Mouse (Mus musculus) forebrain, embryonic 15.5 days (tissue): Measurements from ENCODE around the gene Iqschfp. TPM values are rescaled to one million over a fixed set of nuclear protein-coding genes. Genes with fewer than 3 reads are reported as not detected.

Source experiments
- ATAC-seq: fragments of 200-750 bp; cut with Nextera tagmentation; replicated peaks from 2 replicates; pipeline ENCODE4 v1.8.0; 2017; ENCODE audit warnings: mild to moderate bottlenecking, moderate TSS enrichment, moderate library complexity
- H3K27ac ChIP-seq: fragments of 300-500 bp; sonication (generic); replicated peaks from 2 replicates; pipeline ENCODE4 v1.5.1; 2015; ENCODE audit warnings: mild to moderate bottlenecking, inconsistent platforms
- H3K27me3 ChIP-seq: fragments of 300-500 bp; sonication (generic); 2 replicates; pipeline ENCODE4 v1.6.1; 2015; ENCODE audit warnings: inconsistent platforms
- H3K36me3 ChIP-seq: fragments of 300-500 bp; sonication (generic); 2 replicates; pipeline ENCODE4 v1.6.1; 2015; ENCODE audit warnings: mild to moderate bottlenecking, inconsistent platforms
- H3K4me1 ChIP-seq: fragments of 300-500 bp; sonication (generic); 2 replicates; pipeline ENCODE4 v1.6.1; 2015; ENCODE audit warnings: inconsistent platforms
- H3K4me2 ChIP-seq: fragments of 300-500 bp; sonication (generic); replicated peaks from 2 replicates; pipeline ENCODE4 v1.6.1; 2015; ENCODE audit warnings: mild to moderate bottlenecking, inconsistent platforms
- H3K4me3 ChIP-seq: fragments of 300-500 bp; sonication (generic); 2 replicates; pipeline ENCODE4 v1.5.1; 2015; ENCODE audit warnings: mild to moderate bottlenecking, inconsistent platforms
- H3K9ac ChIP-seq: fragments of 300-500 bp; sonication (generic); replicated peaks from 2 replicates; pipeline ENCODE4 v1.6.1; 2015; ENCODE audit warnings: mild to moderate bottlenecking, inconsistent platforms
- H3K9me3 ChIP-seq: fragments of 300-500 bp; sonication (generic); 2 replicates; pipeline ENCODE4 v1.6.1; 2016; ENCODE audit warnings: inconsistent platforms
- WGBS: fragments of 180-500 bp; shearing (Covaris S2); methylation state at CpG from one replicate; pipeline ENCODE4 v1.1.7; 2015; ENCODE audit warnings: mixed read lengths; 5-methylcytosine and 5-hydroxymethylcytosine counted together
- polyA plus RNA-seq: library from polyadenylated mRNA; unstranded; fragments of >200 nt; fragmentation: Nextera tagmentation; extraction: Ambion mirVana; gene quantifications from 2 replicates; pipeline ENCODE4 v1.2.1, GENCODE M21; 2015

The Iqschfp gene
- polyA plus RNA-seq, 1 experiment from 2014 or later: 3.3 TPM

DNA sequence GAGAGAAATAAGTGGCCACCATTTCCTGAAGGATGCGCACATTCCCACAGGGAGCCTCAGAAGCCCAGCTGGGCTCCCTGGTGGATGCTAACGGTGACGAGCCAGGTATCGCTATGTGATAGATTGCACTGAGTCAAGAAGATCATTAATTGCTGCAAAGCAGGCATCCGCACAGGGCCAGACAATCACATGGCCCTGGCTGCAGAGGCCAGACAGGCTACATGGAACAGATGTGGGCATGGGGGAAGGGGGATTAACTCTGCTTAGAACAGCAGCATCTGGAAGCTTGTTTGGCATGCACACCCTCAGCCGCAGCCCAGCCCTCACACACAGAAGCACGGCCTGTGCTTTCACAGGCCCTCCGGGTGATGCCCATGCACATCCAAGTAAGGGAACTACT lies 698.4 kb downstream of the Iqschfp start:
- WGBS: 67% methylated on average over 8 of the region's 8 CpGs
- no peaks in the 10 kb centered on the region for H3K36me3 ChIP-seq
- no peak overlapping the region for H3K9ac ChIP-seq
- no peak overlapping the region for H3K27ac ChIP-seq
- H3K27me3 ChIP-seq: no peaks in the 10 kb centered on the region
- ATAC-seq: no peak
- no peaks in the 10 kb centered on the region for H3K9me3 ChIP-seq
- no peak overlapping the region for H3K4me2 ChIP-seq
- H3K4me1 ChIP-seq: peaks cover 60% of the 10 kb centered on the region
- no peak overlapping the region for H3K4me3 ChIP-seq

DNA sequence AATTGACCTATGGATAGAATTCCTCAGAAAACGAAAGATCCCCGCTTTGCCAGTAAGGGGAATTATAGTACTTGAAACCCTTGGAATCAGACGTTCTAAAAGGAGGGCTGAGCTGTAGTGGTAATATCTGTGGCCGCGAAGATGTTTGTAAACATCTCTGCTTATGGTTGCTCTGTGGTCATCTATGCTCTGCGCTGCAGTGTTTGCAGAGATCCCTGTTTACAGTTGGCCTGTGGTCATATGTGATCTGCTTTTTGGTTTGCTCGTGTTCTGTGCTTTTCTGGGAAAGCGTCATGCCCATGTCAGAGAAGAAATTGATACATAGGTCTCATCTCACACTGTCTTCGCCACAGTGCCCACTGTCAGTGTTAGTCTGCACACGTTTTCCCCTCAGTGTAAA lies 700.5 kb downstream of the Iqschfp start:
- 88% methylated on average over 10 of the region's 10 CpGs for WGBS
- peaks cover 6% of the 10 kb centered on the region; the same call in 1 of the 2 replicates for H3K36me3 ChIP-seq
- no peak overlapping the region for H3K4me2 ChIP-seq
- H3K4me3 ChIP-seq: no peak overlapping the region
- no peak for ATAC-seq
- no peak overlapping the region for H3K9ac ChIP-seq
- H3K4me1 ChIP-seq: peaks cover 49% of the 10 kb centered on the region
- H3K9me3 ChIP-seq: no peaks in the 10 kb centered on the region
- H3K27ac ChIP-seq: peak overlapping the region; percentile 63; the same call in 1 of the 2 replicates
- no peaks in the 10 kb centered on the region for H3K27me3 ChIP-seq

DNA sequence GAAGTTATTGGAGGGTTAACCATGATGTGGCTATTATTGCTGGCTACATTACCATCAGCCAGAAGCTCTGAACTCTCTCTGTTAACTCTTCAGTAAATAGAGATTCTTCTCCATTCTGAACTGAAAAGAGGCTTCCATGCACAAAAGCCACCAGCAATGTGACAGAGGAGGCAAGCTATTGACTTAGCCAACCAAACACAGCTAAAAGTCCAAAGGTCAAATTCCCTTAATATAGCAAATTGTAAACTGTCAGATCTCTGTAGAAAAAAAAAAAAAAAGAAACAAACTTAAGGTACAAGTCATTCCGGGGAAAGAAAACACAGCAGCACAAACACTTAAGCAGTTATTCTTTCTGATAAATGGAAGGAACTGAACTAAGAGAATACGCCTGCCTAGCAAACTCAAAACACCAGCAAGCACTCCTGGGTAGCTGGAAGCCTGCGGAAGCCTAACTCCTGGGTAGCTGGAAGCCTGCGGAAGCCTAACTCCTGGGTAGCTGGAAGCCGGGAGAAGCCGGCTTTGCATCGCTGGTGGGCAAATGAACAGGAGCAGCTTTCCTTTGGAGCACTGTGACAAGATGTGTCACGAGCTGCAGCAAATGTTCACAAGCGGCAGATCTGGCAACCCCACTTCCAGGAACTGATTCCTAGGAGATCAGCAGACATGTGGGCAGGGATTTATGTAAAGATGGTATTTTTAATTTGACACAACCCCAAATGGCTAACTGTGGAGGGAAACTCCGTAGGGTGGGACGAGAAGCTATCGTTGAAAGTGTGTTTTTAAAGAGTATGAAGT lies 701.2 kb downstream of the Iqschfp start:
- WGBS: 58% methylated on average over 12 of the region's 12 CpGs
- Histone ChIP-seq H3K4me3 (no peak overlapping the region), H3K36me3 (peaks cover 6% of the 10 kb centered on the region; the same call in 1 of the 2 replicates), H3K9ac (0 out of 2 replicates have a peak overlapping the region, but pooled peaks have one; percentile 13), H3K27me3 (no peaks in the 10 kb centered on the region), H3K9me3 (no peaks in the 10 kb centered on the region), H3K4me2 (no peak overlapping the region), H3K27ac (peak overlapping the region; percentile 63), H3K4me1 (peaks cover 43% of the 10 kb centered on the region)
- no peak for ATAC-seq

DNA sequence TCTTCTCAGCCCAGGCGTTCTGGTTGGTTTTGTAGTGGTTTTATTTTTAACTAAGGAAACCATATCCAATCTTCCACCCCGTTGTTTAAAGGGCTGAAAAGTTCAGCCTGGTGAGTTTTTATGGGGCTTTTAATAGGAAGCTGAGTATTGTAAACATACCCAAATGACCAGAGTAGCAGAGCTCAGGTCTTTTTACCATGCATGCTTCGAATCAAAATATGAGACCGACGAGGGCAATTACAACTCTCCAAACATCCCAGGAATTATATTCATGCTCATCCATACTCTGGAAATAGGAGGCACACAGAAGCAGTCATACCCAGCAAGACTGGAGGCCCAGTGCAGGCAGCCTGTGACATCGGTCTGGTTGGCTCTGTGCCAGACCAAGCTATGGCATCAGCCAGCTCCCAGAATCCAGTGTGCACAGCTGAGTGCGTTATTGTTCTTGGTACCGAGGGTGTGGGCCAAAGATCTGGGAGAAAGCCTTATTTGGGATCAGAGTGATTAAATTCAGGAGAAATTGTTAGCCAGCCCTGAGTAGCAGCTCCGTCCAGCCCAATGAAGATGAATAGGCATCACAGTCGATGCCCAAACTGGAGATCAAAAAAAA lies 703.4 kb downstream of the Iqschfp start:
- no peak overlapping the region for H3K4me2 ChIP-seq
- no peak overlapping the region for H3K4me3 ChIP-seq
- H3K27ac ChIP-seq: peak overlapping the region; percentile 20; the same call in 1 of the 2 replicates
- H3K4me1 ChIP-seq: peaks cover 33% of the 10 kb centered on the region
- WGBS: 57% methylated on average over 10 of the region's 10 CpGs
- no peak overlapping the region for H3K9ac ChIP-seq
- H3K36me3 ChIP-seq: peaks cover 6% of the 10 kb centered on the region; the same call in 1 of the 2 replicates
- no peaks in the 10 kb centered on the region for H3K9me3 ChIP-seq
- ATAC-seq: peak; percentile 57
- H3K27me3 ChIP-seq: no peaks in the 10 kb centered on the region

DNA sequence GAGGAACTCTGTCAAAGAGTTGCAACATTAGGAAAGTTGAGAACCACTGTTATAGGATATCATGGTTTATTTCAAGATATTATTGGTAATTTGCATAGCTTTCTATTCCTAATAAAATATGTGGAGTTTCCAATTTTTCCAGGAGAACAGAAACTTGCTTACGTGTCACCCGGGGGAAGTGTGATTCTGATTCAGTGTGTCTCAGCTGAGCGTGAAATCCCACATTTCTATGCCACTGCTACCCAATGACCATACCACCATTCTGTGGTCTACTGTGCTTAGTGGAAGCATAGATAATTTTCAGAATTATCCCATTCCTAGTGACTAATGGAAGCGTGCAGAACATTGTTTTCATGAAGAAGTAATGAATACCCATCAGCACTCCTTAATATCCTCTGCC lies 704.9 kb downstream of the Iqschfp start:
- Histone ChIP-seq H3K9me3 (no peaks in the 10 kb centered on the region), H3K4me2 (no peak overlapping the region), H3K27me3 (no peaks in the 10 kb centered on the region), H3K4me3 (no peak overlapping the region), H3K36me3 (peaks cover 6% of the 10 kb centered on the region; the same call in 1 of the 2 replicates), H3K9ac (no peak overlapping the region), H3K4me1 (peaks cover 29% of the 10 kb centered on the region), H3K27ac (no peak overlapping the region)
- no peak for ATAC-seq
- WGBS: 93% methylated on average over 4 of the region's 4 CpGs

DNA sequence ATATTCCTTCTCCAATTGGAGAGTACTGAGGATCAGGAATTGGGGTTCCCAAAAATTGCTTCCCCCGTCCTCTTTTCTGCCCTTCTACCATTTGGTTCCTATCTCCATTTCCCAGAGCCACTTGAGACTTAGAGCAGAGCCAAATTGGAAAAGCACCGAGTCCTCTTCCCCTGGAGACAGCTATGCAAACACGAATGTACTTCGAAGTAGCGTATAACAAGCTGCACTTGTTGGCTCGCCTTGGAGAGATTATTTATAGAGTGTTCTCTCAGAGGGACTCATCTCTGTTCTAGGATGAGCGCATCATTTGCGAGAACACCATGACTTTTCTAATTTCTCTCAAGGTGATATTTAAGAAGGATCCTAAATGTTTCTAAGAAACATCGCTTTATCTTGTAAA lies 710.9 kb downstream of the Iqschfp start:
- no peak overlapping the region for H3K9ac ChIP-seq
- H3K36me3 ChIP-seq: no peaks in the 10 kb centered on the region
- H3K9me3 ChIP-seq: no peaks in the 10 kb centered on the region
- peaks cover 19% of the 10 kb centered on the region for H3K4me1 ChIP-seq
- H3K27me3 ChIP-seq: no peaks in the 10 kb centered on the region
- no peak for ATAC-seq
- no peak overlapping the region for H3K27ac ChIP-seq
- H3K4me3 ChIP-seq: no peak overlapping the region
- WGBS: 91% methylated on average over 9 of the region's 9 CpGs
- no peak overlapping the region for H3K4me2 ChIP-seq

DNA sequence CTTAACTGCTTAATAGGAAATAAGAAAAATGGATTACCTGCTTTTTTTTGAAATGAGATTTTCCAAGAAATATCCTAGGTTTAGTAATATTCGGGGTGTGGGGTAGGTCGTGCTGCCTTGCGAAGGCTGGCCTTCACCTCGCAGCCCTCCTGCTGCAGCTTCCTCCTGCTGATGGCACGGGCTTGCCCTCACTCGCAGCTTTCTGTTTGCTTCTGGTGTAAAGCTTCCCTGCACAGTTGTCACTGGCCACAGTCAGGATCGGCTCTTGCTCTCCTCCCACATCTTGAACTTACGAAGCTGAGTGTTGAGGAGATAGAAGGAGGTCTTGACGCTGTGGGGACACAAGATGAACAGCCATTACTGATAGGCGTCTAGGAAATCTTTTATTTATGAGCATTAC lies 712.4 kb downstream of the Iqschfp start:
- no peaks in the 10 kb centered on the region for H3K27me3 ChIP-seq

DNA sequence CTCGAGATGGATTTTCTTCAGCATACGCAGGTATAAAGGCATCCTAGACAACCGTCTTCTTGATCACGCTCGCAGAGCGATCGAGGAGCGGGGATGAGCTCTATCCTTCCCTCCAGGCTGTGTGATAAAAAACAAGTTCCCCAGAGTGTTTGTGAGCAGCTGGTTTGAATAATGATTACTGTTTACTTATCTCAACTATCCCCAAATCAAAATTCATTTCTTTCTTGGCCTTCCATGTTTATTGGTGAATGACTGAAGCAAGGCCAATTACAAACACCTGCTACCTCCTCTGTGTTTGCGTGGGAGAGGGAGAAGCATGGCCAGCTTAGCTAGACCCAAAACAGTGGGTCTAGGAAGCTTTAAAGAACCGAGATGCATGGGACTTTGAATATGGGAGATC lies 712.9 kb downstream of the Iqschfp start:
- peak; percentile 27; the same call in 1 of the 2 replicates for ATAC-seq
- Histone ChIP-seq H3K9ac (no peak overlapping the region), H3K27ac (peak overlapping the region; percentile 13; the same call in 1 of the 2 replicates), H3K4me1 (peaks cover 19% of the 10 kb centered on the region), H3K27me3 (no peaks in the 10 kb centered on the region), H3K4me2 (no peak overlapping the region), H3K4me3 (no peak overlapping the region), H3K9me3 (no peaks in the 10 kb centered on the region), H3K36me3 (no peaks in the 10 kb centered on the region)
- 60% methylated on average over 10 of the region's 10 CpGs for whole genome bisulfite sequencing

More for the DNA sequence above, 712.4 kb downstream of the Iqschfp start:
- Histone ChIP-seq H3K4me1 (peaks cover 19% of the 10 kb centered on the region), H3K27ac (peak overlapping the region; percentile 13; the same call in 1 of the 2 replicates), H3K4me3 (no peak overlapping the region), H3K9ac (no peak overlapping the region), H3K9me3 (no peaks in the 10 kb centered on the region), H3K4me2 (no peak overlapping the region), H3K36me3 (no peaks in the 10 kb centered on the region)
- no peak for ATAC-seq
- 78% methylated on average over 10 of the region's 10 CpGs for WGBS

DNA sequence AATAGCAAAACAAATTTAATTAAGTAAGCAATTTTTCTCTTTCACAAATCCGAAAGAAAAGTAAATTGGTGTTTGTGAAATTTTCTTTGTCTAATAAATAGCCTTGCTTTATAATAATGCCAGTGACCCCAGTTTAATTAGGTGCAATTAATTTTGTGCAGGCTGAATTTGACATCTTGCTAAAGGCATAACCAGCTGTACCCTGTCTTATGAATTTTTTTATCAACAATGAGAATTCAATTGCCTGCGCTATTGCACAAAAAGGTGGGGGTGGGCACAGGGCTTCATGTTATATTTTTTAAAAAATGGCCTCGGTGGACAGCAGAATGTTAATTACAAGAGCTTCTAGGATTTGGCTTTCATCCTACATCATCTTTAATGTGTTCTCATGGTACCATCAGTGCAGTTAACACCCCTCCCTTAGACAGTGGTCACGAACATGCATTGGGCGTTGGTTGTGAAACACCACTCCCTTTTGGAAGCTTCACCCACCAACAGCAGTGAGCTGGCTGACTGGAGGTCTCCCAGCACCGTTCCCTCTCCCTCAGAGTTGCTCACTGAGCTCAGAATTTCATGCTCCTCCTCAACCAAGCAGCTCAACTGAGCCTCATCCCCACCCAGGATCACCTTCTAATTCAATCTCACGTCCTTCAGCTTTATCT lies 714.0 kb downstream of the Iqschfp start:
- Histone ChIP-seq H3K27me3 (no peaks in the 10 kb centered on the region), H3K27ac (no peak overlapping the region), H3K9ac (no peak overlapping the region), H3K4me1 (peaks cover 19% of the 10 kb centered on the region), H3K4me2 (no peak overlapping the region), H3K9me3 (no peaks in the 10 kb centered on the region), H3K36me3 (no peaks in the 10 kb centered on the region), H3K4me3 (no peak overlapping the region)
- no peak for ATAC-seq
- WGBS: 64% methylated on average over 7 of the region's 7 CpGs

DNA sequence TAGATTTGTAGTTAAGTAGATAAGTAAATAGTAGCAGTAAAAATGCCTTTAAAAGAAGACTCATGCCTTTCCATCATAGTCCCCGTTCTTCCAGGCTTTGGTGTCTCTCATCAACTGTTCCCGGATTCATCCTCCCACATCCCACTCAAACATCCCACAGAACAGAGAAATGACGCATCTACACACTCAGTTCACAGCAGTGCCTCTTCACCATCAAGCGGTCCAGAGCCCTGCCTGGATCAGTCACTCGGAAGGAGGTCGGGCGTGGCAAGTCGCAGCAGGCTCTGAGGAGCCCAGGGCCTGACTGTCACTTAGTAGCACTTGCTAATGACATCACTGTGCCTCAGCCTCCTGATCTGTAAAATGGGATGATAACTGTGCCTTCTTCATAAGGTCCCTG lies 714.7 kb downstream of the Iqschfp start:
- ATAC-seq: no peak
- Histone ChIP-seq H3K4me2 (no peak overlapping the region), H3K36me3 (no peaks in the 10 kb centered on the region), H3K4me1 (peaks cover 19% of the 10 kb centered on the region), H3K9me3 (no peaks in the 10 kb centered on the region), H3K4me3 (no peak overlapping the region), H3K27ac (no peak overlapping the region), H3K27me3 (no peaks in the 10 kb centered on the region), H3K9ac (no peak overlapping the region)
- WGBS: 96% methylated on average over 8 of the region's 8 CpGs

DNA sequence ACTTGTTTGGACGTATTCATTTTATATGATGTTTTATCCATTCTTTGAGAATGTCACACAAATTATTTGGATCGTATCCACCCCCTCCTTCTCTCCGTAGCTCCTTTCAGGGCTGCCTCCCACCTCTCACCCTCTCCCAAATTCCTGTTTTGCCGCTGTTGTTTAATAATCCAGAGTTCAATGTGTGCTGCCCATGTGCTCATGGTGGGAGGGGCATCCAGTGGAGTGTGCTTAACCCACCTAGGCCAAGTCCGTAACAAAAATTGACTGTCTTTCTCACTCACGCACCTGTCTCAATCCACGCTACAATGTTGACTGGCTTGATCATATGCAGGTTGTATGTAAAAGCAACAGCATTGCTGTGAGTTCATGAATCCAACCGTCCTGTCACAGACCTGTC lies 715.3 kb downstream of the Iqschfp start:
- H3K27ac ChIP-seq: no peak overlapping the region
- 90% methylated on average over 8 of the region's 8 CpGs for WGBS

DNA sequence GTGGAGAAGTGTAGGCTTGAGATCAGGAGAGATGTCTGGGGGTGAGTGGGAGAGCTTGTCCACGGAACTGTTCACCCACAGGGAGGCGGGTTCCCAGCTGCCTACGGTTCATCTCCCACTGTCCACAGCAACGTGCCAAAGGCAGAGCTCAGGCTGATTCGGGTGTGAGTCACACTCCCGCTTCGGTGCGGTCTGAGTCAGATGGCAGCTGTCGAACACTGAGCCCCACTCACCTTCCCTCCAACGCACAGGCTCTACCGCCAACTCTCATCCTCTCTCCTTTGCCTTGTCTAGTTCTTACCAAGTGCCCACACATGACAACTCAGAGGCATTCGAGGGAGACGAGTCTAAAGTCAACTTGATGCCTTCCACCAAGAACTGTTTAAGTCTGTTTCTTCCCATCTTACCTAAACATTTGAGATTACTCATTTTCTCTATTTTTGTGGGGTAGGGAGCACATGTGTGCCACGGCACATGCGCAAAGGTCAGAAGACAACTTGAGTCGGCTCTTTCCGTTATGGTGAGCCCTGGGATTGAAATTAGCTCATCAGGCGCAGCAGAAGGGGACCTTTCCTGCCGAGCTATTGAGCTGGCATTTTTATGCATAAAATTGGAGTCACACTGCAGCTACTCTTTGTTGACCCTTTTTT lies 716.9 kb downstream of the Iqschfp start:
- no peak overlapping the region for H3K27ac ChIP-seq
- H3K9ac ChIP-seq: no peak overlapping the region
- no peak overlapping the region for H3K4me2 ChIP-seq
- H3K4me3 ChIP-seq: no peak overlapping the region
- no peaks in the 10 kb centered on the region for H3K9me3 ChIP-seq
- 81% methylated on average over 19 of the region's 19 CpGs for WGBS
- no peaks in the 10 kb centered on the region for H3K27me3 ChIP-seq
- peaks cover 19% of the 10 kb centered on the region for H3K4me1 ChIP-seq
- ATAC-seq: no peak
- no peaks in the 10 kb centered on the region for H3K36me3 ChIP-seq

More for the DNA sequence above, 715.3 kb downstream of the Iqschfp start:
- ATAC-seq: no peak
- Histone ChIP-seq H3K9ac (no peak overlapping the region), H3K4me2 (no peak overlapping the region), H3K4me3 (no peak overlapping the region), H3K9me3 (no peaks in the 10 kb centered on the region), H3K4me1 (peaks cover 19% of the 10 kb centered on the region), H3K27me3 (no peaks in the 10 kb centered on the region), H3K36me3 (no peaks in the 10 kb centered on the region)
